Mouse (Mus musculus) heart, embryonic 11.5 days (tissue): Measurements from ENCODE around the gene Dgki. TPM values are rescaled to one million over a fixed set of nuclear protein-coding genes. Genes with fewer than 3 reads are reported as not detected.
"Not testable (repeated sequence)": the region's sequence is repeated elsewhere in the genome, so short reads cannot be mapped to it uniquely, and the experiment has no call there.

Source experiments
- ATAC-seq: fragments of 200-750 bp; cut with Nextera tagmentation; replicated peaks from 2 replicates; pipeline ENCODE4 v1.8.0; 2017; ENCODE audit warnings: moderate library complexity; ENCODE audit not compliant: insufficient number of reproducible peaks, low FRiP score, low TSS enrichment
- H3K27ac ChIP-seq: fragments of 300-500 bp; sonication (generic); 2 replicates; pipeline ENCODE4 v1.5.1; 2014; ENCODE audit warnings: mild to moderate bottlenecking, low read depth, low read length
- H3K27me3 ChIP-seq: fragments of 300-500 bp; sonication (generic); 2 replicates; pipeline ENCODE4 v1.6.1; 2014; ENCODE audit warnings: mild to moderate bottlenecking, low read length, mixed read lengths; ENCODE audit not compliant: control insufficient read depth, insufficient read depth
- H3K36me3 ChIP-seq: fragments of 300-500 bp; sonication (generic); 2 replicates; pipeline ENCODE4 v1.6.1; 2014; ENCODE audit warnings: mild to moderate bottlenecking, low read length, moderate library complexity, mixed read lengths; ENCODE audit not compliant: control insufficient read depth, insufficient read depth
- H3K4me1 ChIP-seq: fragments of 300-500 bp; sonication (generic); 2 replicates; pipeline ENCODE4 v1.6.1; 2014; ENCODE audit warnings: low read length; ENCODE audit not compliant: control insufficient read depth, insufficient read depth
- H3K4me2 ChIP-seq: fragments of 300-500 bp; sonication (generic); 2 replicates; pipeline ENCODE4 v1.6.1; 2014; ENCODE audit warnings: mild to moderate bottlenecking, moderate library complexity
- H3K4me3 ChIP-seq: fragments of 300-500 bp; sonication (generic); 2 replicates; pipeline ENCODE4 v1.5.1; 2014; ENCODE audit warnings: low read depth, low read length
- H3K9ac ChIP-seq: fragments of 300-500 bp; sonication (generic); 2 replicates; pipeline ENCODE4 v1.6.1; 2014; ENCODE audit warnings: mild to moderate bottlenecking, low read depth, low read length, moderate library complexity
- H3K9me3 ChIP-seq: fragments of 300-500 bp; sonication (generic); replicated peaks from 2 replicates; pipeline ENCODE4 v1.6.1; 2016; ENCODE audit warnings: low read length; ENCODE audit not compliant: control insufficient read depth
- WGBS: fragments of 180-500 bp; shearing (Covaris S2); extraction: QIAGEN DNeasy Blood & Tissue Kit; methylation state at CpG from one replicate; pipeline ENCODE4 v1.1.7; 2014; ENCODE audit not compliant: insufficient replicate concordance; 5-methylcytosine and 5-hydroxymethylcytosine counted together
- polyA plus RNA-seq: library from polyadenylated mRNA; unstranded; fragments of >200 nt; fragmentation: Nextera tagmentation; extraction: Ambion mirVana; gene quantifications from 2 replicates; pipeline ENCODE4 v1.2.1, GENCODE M21; 2014

Gene Dgki
- polyA plus RNA-seq, 1 experiment from 2014 or later: 1.0 TPM

DNA sequence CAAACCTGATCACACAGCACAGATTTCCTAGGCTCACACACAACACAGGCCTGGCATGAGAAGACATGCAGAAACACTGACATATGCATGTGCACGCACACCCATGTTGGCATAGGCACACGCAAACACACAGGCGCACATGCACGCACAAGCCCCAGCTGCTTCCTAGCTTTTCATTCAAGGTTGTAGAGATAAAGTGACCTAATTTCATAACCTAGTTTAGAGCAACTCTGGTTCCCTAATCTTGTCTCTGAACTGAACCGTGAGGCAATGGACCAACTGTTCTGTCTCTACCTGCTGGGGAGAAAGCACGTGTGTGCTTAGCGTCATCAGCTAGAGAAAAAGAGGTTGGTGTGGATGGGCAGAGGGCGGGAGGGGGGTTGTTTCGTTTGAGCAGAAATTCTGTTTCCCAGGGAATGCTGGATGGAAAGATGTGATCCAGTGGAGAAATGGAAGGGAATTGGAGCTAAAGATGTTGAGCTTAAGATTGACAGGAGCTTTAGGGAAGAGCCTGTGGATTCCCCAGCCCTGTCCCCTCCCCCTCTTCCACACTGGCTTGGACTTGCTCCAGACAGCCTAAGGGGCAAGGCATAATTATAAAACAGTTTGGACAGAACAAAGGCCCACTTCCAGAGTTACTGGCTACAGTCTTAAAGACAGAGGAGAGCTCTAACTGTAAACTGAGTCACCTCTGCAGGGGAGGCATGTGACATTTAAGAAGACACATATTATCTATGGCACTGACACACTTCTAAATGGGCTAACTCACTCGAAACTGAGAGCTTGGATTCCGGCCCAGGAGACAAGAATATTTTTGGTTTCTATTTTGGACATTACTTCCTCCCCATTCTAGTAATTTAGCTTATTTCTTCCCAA, 156.8 kb downstream of the Dgki start:
- H3K9me3 ChIP-seq: no peaks in the 10 kb centered on the region
- 72% methylated on average over 11 of the region's 11 CpGs for WGBS
- no peak overlapping the region for H3K27ac ChIP-seq
- no peak for ATAC-seq
- no peaks in the 10 kb centered on the region for H3K36me3 ChIP-seq
- peaks cover 15% of the 10 kb centered on the region for H3K4me1 ChIP-seq
- H3K9ac ChIP-seq: no peak overlapping the region
- H3K27me3 ChIP-seq: no peaks in the 10 kb centered on the region
- H3K4me2 ChIP-seq: no peak overlapping the region
- H3K4me3 ChIP-seq: no peak overlapping the region

DNA sequence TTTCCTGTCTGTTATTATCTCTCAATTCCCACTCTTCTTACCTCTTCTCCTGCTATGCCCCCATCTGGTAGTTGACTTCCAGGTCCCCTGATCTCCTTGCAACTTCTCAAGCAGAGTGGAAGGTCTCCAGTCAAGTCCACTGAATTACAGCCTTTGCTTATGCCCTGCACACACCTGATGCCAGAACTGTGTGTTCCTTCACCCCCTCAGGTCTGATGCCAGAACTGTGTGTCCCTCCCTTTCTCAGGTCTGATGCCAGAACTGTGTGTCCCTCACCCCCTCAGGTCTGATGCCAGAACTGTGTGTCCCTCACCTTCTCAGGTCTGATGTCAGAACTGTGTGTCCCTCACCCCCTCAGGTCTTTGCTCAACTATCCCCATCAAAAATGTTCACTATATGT, 161.2 kb downstream of the Dgki start:
- Histone ChIP-seq H3K4me3 (no peak overlapping the region), H3K36me3 (no peaks in the 10 kb centered on the region), H3K9me3 (no peaks in the 10 kb centered on the region), H3K4me1 (peaks cover 6% of the 10 kb centered on the region), H3K27ac (no peak overlapping the region), H3K27me3 (no peaks in the 10 kb centered on the region), H3K4me2 (no peak overlapping the region), H3K9ac (no peak overlapping the region)
- ATAC-seq: no peak

- Histone ChIP-seq H3K27me3 (no peaks in the 10 kb centered on the region), H3K36me3 (no peaks in the 10 kb centered on the region), H3K4me2 (no peak overlapping the region), H3K9ac (no peak overlapping the region), H3K9me3 (no peaks in the 10 kb centered on the region), H3K4me3 (no peak overlapping the region), H3K4me1 (no peaks in the 10 kb centered on the region), H3K27ac (no peak overlapping the region)
- no peak for ATAC-seq
- WGBS: 75% methylated on average over 4 of the region's 4 CpGs
Measured at GRCm38 (mm10) chr6:37131257-37131656, 168.7 kb downstream of the Dgki start.

- no peaks in the 10 kb centered on the region for H3K36me3 ChIP-seq
- H3K4me3 ChIP-seq: no peak overlapping the region
- H3K9ac ChIP-seq: no peak overlapping the region
- no peaks in the 10 kb centered on the region for H3K4me1 ChIP-seq
- no peak overlapping the region for H3K4me2 ChIP-seq
- 84% methylated on average over 19 of the region's 19 CpGs for WGBS
- no peak overlapping the region for H3K27ac ChIP-seq
- H3K9me3 ChIP-seq: no peaks in the 10 kb centered on the region
- ATAC-seq: no peak
- H3K27me3 ChIP-seq: no peaks in the 10 kb centered on the region
Measured at GRCm38 (mm10) chr6:37120417-37121154, 179.4 kb downstream of the Dgki start.

- Histone ChIP-seq H3K9me3 (no peaks in the 10 kb centered on the region), H3K9ac (no peak overlapping the region), H3K4me3 (no peak overlapping the region), H3K4me1 (no peaks in the 10 kb centered on the region), H3K27ac (no peak overlapping the region), H3K27me3 (no peaks in the 10 kb centered on the region), H3K36me3 (no peaks in the 10 kb centered on the region), H3K4me2 (no peak overlapping the region)
- ATAC-seq: no peak
- 67% methylated on average over 3 of the region's 3 CpGs for WGBS
Measured at GRCm38 (mm10) chr6:37119205-37119604, 180.8 kb downstream of the Dgki start.

DNA sequence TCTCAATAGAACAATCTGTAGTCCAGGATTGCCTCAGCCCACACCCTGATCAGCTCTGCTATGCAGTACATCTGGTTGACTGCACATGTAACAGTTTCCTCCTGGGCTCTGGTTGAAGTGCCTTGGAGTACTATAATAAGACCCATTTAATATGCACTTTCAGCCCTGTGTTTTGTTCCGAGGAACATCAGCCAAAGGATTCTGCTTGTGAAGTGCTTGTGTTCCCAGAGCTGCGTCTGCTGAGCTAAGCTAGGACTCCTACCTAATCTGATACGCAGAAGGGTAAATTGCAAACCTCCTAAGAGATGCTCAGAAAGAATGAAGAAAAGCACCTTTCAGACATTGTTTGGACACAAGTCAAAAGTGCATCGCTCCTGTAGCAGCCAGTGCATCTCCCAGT, 186.9 kb downstream of the Dgki start:
- Histone ChIP-seq H3K4me2 (no peak overlapping the region), H3K27ac (no peak overlapping the region), H3K36me3 (no peaks in the 10 kb centered on the region), H3K4me3 (no peak overlapping the region), H3K27me3 (no peaks in the 10 kb centered on the region), H3K4me1 (no peaks in the 10 kb centered on the region), H3K9ac (no peak overlapping the region), H3K9me3 (no peaks in the 10 kb centered on the region)
- ATAC-seq: no peak
- 81% methylated on average over 4 of the region's 4 CpGs for WGBS

DNA sequence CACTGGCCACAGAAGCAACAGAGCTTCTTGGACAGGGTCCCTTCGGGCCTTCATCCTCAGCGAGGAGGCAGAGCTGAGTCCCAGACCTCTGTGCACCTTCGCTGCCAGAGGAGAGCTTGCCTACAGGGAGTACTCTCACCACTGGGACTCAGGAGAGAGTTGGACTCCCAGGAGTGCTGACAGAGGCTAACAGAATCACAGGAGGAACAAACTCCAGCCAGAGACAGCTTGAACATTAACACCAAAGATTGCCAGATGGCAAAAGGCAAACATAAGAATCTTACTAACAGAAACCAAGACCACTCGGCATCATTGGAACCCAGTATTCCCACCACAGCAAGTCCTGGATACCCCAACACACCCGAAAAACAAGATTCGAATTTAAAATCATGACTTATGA, 193.7 kb downstream of the Dgki start:
- not testable (repeated sequence) for H3K4me1 ChIP-seq, H3K9me3 ChIP-seq, H3K27ac ChIP-seq, ATAC-seq, H3K4me2 ChIP-seq, H3K4me3 ChIP-seq, H3K27me3 ChIP-seq, H3K36me3 ChIP-seq, H3K9ac ChIP-seq
- 80% methylated on average over 6 of the region's 6 CpGs for WGBS

DNA sequence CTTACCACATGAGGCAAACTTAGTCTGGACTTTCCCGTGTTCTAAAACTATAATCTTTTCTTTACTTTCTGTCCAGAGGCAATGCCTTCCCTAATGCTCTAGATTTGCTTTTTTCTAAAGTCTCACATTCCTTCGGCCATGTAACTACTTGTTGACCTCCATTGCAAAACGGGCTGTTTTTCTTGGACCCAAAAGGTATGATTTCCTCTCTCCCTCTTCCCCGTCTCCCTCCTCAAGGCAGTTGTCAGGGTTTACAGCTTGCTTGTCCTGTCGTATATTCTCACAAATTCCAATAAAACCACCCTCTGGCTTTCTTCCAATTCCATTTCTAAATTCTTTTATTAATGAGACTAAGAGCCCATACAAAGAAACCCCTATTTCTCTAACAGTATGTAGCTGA, 199.6 kb downstream of the Dgki start:
- H3K36me3 ChIP-seq: no peaks in the 10 kb centered on the region
- 71% methylated on average over 5 of the region's 5 CpGs for WGBS
- H3K4me2 ChIP-seq: no peak overlapping the region
- no peak for ATAC-seq
- H3K4me1 ChIP-seq: no peaks in the 10 kb centered on the region
- H3K9ac ChIP-seq: no peak overlapping the region
- no peaks in the 10 kb centered on the region for H3K9me3 ChIP-seq
- H3K27me3 ChIP-seq: no peaks in the 10 kb centered on the region
- no peak overlapping the region for H3K4me3 ChIP-seq
- no peak overlapping the region for H3K27ac ChIP-seq
